Comparison of ENCODE assay signal across 29 mouse cellular contexts in the genomic region with DNA sequence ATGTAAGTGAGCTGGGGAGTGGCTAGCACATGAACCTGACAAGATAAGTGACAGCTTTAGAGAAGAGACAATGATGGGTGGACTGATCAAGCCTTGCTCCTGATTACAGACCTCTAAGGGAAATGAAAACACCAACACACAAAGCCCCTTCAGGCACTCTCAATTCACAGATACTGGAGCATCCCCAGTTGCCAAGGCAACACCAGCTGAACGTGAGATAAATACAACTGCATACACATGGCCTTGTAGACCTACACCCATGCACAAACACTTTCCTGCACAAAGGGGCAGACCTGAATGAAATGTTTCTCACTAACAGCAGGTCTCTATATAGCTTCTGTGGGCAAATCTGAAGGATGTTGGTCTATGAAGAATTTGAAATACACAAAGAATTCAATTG.
A peak's percentile ranks its signal among the peaks of the same experiment; 100 is the strongest.
DNase-seq lines count a peak whose midpoint lies in the region; ATAC-seq and TF ChIP-seq lines count a peak whose summit lies in the region.
"Had no signal": no experiment of that assay in that cellular context is flagged by ENCODE, and none has a peak within 500 bp of the region (broad histone marks: within the 10 kb centered on the region; RNA-seq: fewer than 3 reads in every experiment).

No protein-coding gene starts in this region.

- H3K4me3 ChIP-seq in forebrain, postnatal 0 days (ENCODE audit: low read depth, low read length) = no peak overlapping the region
- no peak overlapping the region for H3K4me3 ChIP-seq in forebrain, embryonic 11.5 days (ENCODE audit: low read depth, low read length)
- no peak overlapping the region for H3K4me3 ChIP-seq in neural tube, embryonic 13.5 days
- H3K4me3 ChIP-seq in neural tube, embryonic 15.5 days (replicated peaks) = no peak overlapping the region
- no peak overlapping the region for H3K4me3 ChIP-seq in midbrain, embryonic 14.5 days (replicated peaks; ENCODE audit: low read depth, low read length)
- H3K4me3 ChIP-seq: erythroblast, embryonic 14.5 days; left cerebral cortex, adult 2 months; limb, embryonic 12.5 days; liver, embryonic 15.5 days; midbrain, embryonic 12.5 days; myocyte; neural tube, embryonic 12.5 days had no signal

- no peaks in the 10 kb centered on the region for H3K36me3 ChIP-seq in forebrain, postnatal 0 days (ENCODE audit: insufficient read depth)
- H3K36me3 ChIP-seq in forebrain, embryonic 11.5 days (ENCODE audit: control insufficient read depth, insufficient read depth, low read length) = no peaks in the 10 kb centered on the region
- no peaks in the 10 kb centered on the region for H3K36me3 ChIP-seq in neural tube, embryonic 13.5 days
- no peaks in the 10 kb centered on the region for H3K36me3 ChIP-seq in neural tube, embryonic 15.5 days
- H3K36me3 ChIP-seq in midbrain, embryonic 14.5 days (ENCODE audit: control insufficient read depth, insufficient read depth, low read length) = no peaks in the 10 kb centered on the region
- H3K36me3 ChIP-seq: limb, embryonic 12.5 days; liver, embryonic 15.5 days; midbrain, embryonic 12.5 days; neural tube, embryonic 12.5 days had no signal

- no peaks in the 10 kb centered on the region for H3K9me3 ChIP-seq in forebrain, postnatal 0 days (ENCODE audit: low read length)
- H3K9me3 ChIP-seq in forebrain, embryonic 11.5 days (ENCODE audit: control insufficient read depth, low read length) = no peaks in the 10 kb centered on the region
- no peaks in the 10 kb centered on the region for H3K9me3 ChIP-seq in neural tube, embryonic 13.5 days
- no peaks in the 10 kb centered on the region for H3K9me3 ChIP-seq in neural tube, embryonic 15.5 days (replicated peaks)
- H3K9me3 ChIP-seq in midbrain, embryonic 14.5 days (ENCODE audit: control insufficient read depth, low read length) = no peaks in the 10 kb centered on the region
- H3K9me3 ChIP-seq: limb, embryonic 12.5 days; liver, embryonic 15.5 days; midbrain, embryonic 12.5 days; neural tube, embryonic 12.5 days had no signal

- no peak for DNase-seq in forebrain, postnatal 0 days
- no peak for DNase-seq in forebrain, embryonic 11.5 days (ENCODE audit: low spot score)
- peak; percentile 68 for DNase-seq in midbrain, embryonic 14.5 days
- DNase-seq in right cerebral cortex, postnatal 10 days (ENCODE audit: low spot score in 2 of 2) = no peak
- DNase-seq in embryo, embryonic 10.5 days (ENCODE audit: low spot score) = no peak
- DNase-seq: adrenal gland, postnatal 25 days; cerebellum, adult 18-20 months; cerebellum, postnatal 10 days; gastrocnemius, postnatal 25 days; heart, adult 11 months; heart, postnatal 36 days; kidney, adult 9 months; kidney, postnatal 10 days; lung, embryonic 14.5 days; lung, postnatal 14 days; right cerebral cortex, postnatal 14 days; thymus, postnatal 4 days had no signal

- H3K4me2 ChIP-seq in forebrain, postnatal 0 days (ENCODE audit: low read depth) = no peak overlapping the region
- no peak overlapping the region for H3K4me2 ChIP-seq in forebrain, embryonic 11.5 days (ENCODE audit: low read depth, low read length, severe bottlenecking)
- no peak overlapping the region for H3K4me2 ChIP-seq in neural tube, embryonic 13.5 days
- H3K4me2 ChIP-seq in neural tube, embryonic 15.5 days = no peak overlapping the region
- no peak overlapping the region for H3K4me2 ChIP-seq in midbrain, embryonic 14.5 days (ENCODE audit: low read length)
- H3K4me2 ChIP-seq: heart, embryonic 11.5 days; limb, embryonic 12.5 days; liver, embryonic 15.5 days; lung, embryonic 14.5 days; midbrain, embryonic 12.5 days; neural tube, embryonic 12.5 days had no signal

- no peaks in the 10 kb centered on the region for H3K27me3 ChIP-seq in forebrain, postnatal 0 days (ENCODE audit: insufficient read depth, low read length)
- H3K27me3 ChIP-seq in forebrain, embryonic 11.5 days (ENCODE audit: control insufficient read depth, insufficient read depth, low read length) = no peaks in the 10 kb centered on the region
- no peaks in the 10 kb centered on the region for H3K27me3 ChIP-seq in neural tube, embryonic 13.5 days
- no peaks in the 10 kb centered on the region for H3K27me3 ChIP-seq in neural tube, embryonic 15.5 days (replicated peaks)
- no peaks in the 10 kb centered on the region for H3K27me3 ChIP-seq in midbrain, embryonic 14.5 days (ENCODE audit: control insufficient read depth, insufficient read depth, low read length)
- H3K27me3 ChIP-seq: limb, embryonic 12.5 days; liver, embryonic 15.5 days; midbrain, embryonic 12.5 days; neural tube, embryonic 12.5 days had no signal

- WGBS in forebrain, postnatal 0 days = 17% methylated on average over 1 of the region's 1 CpGs
- WGBS in forebrain, embryonic 11.5 days = 63% methylated on average over 1 of the region's 1 CpGs
- WGBS in neural tube, embryonic 13.5 days = 34% methylated on average over 1 of the region's 1 CpGs
- WGBS in neural tube, embryonic 15.5 days = 13% methylated on average over 1 of the region's 1 CpGs
- 16% methylated on average over 1 of the region's 1 CpGs for WGBS in midbrain, embryonic 14.5 days

- ATAC-seq in forebrain, postnatal 0 days = peak; percentile 70; the same call in 1 of the 2 replicates
- no peak for ATAC-seq in forebrain, embryonic 11.5 days (replicated peaks; ENCODE audit: low FRiP score)
- 0 out of 2 replicates have a peak, but pooled peaks have one; percentile 43 for ATAC-seq in neural tube, embryonic 13.5 days (ENCODE audit: low read depth)
- ATAC-seq in neural tube, embryonic 15.5 days (ENCODE audit: low FRiP score) = no peak
- no peak for ATAC-seq in midbrain, embryonic 14.5 days (ENCODE audit: low FRiP score, low TSS enrichment)
- ATAC-seq: CD4-positive, CD25-positive, alpha-beta regulatory T cell, adult 4 months; intestine, postnatal 0 days had no signal

- TF ChIP-seq CTCF in forebrain, postnatal 0 days (IDR thresholded peaks at IDR 0.05; ENCODE audit: low read depth) = no peak

- H3K9ac ChIP-seq in forebrain, postnatal 0 days = no peak overlapping the region
- no peak overlapping the region for H3K9ac ChIP-seq in forebrain, embryonic 11.5 days (ENCODE audit: low read length)
- no peak overlapping the region for H3K9ac ChIP-seq in neural tube, embryonic 13.5 days
- H3K9ac ChIP-seq in neural tube, embryonic 15.5 days (replicated peaks) = no peak overlapping the region
- H3K9ac ChIP-seq in midbrain, embryonic 14.5 days (replicated peaks; ENCODE audit: low read length) = no peak overlapping the region
- H3K9ac ChIP-seq: limb, embryonic 12.5 days; liver, embryonic 15.5 days; lung, embryonic 14.5 days; midbrain, embryonic 12.5 days; neural tube, embryonic 12.5 days had no signal

- no peak overlapping the region for H3K27ac ChIP-seq in forebrain, postnatal 0 days (ENCODE audit: low read depth, low read length)
- no peak overlapping the region for H3K27ac ChIP-seq in forebrain, embryonic 11.5 days (ENCODE audit: low read depth, low read length)
- H3K27ac ChIP-seq in neural tube, embryonic 13.5 days (replicated peaks) = no peak overlapping the region
- H3K27ac ChIP-seq in neural tube, embryonic 15.5 days (replicated peaks) = no peak overlapping the region
- 0 out of 2 replicates have a peak overlapping the region, but pooled peaks have one; percentile 32 for H3K27ac ChIP-seq in midbrain, embryonic 14.5 days (replicated peaks; ENCODE audit: low read depth, low read length)
- H3K27ac ChIP-seq: left cerebral cortex, adult 2 months; limb, embryonic 12.5 days; liver, embryonic 15.5 days; midbrain, embryonic 12.5 days; neural tube, embryonic 12.5 days had no signal

- H3K4me1 ChIP-seq in forebrain, postnatal 0 days (ENCODE audit: insufficient read depth) = no peaks in the 10 kb centered on the region
- no peaks in the 10 kb centered on the region for H3K4me1 ChIP-seq in forebrain, embryonic 11.5 days (replicated peaks; ENCODE audit: control insufficient read depth, insufficient read depth, low read length)
- 0 out of 2 replicates have a peak, but pooled peaks cover 7% of the 10 kb centered on the region for H3K4me1 ChIP-seq in neural tube, embryonic 13.5 days (replicated peaks)
- H3K4me1 ChIP-seq in neural tube, embryonic 15.5 days = no peaks in the 10 kb centered on the region
- H3K4me1 ChIP-seq in midbrain, embryonic 14.5 days (ENCODE audit: control insufficient read depth, insufficient read depth, low read length) = peaks cover 6% of the 10 kb centered on the region; the same call in 1 of the 2 replicates
- H3K4me1 ChIP-seq: limb, embryonic 12.5 days; liver, embryonic 15.5 days; midbrain, embryonic 12.5 days; neural tube, embryonic 12.5 days had no signal

Comparison
In these comparisons a context has a peak if more than half of its experiments do, and no peak if none do; other contexts are left out.
1. ATAC-seq: peak in forebrain, postnatal 0 days (single experiment) and neural tube, embryonic 13.5 days (single experiment); none in forebrain, embryonic 11.5 days (single experiment), neural tube, embryonic 15.5 days (single experiment) and midbrain, embryonic 14.5 days (single experiment).